Mouse (Mus musculus) R1 (cell line): ENCODE data around the gene Zfp764.
"Not testable (repeated sequence)": the region's sequence is repeated elsewhere in the genome, so short reads cannot be mapped to it uniquely, and the experiment has no call there.

Experiments
- DNase-seq: peaks from one replicate; pipeline ENCODE4 v3.0.0-alpha.2; 2018; ENCODE audit warnings: low read depth, low spot score

The Zfp764 gene

GRCm38 (mm10) chr7:127391538-127391937 lies 15.1 kb downstream of the Zfp764 start:
- DNase-seq, result no peak

- no peak for DNase-seq
These were observed 16.3 kb downstream of the Zfp764 start for GRCm38 (mm10) chr7:127390306-127390705.

GRCm38 (mm10) chr7:127388201-127388600 lies 18.4 kb downstream of the Zfp764 start:
- DNase-seq, result not testable (repeated sequence)

- peak; percentile 96 for DNase-seq
These were observed 19.8 kb downstream of the Zfp764 start, which contains the start of gene 9130019O22Rik for GRCm38 (mm10) chr7:127386641-127387392. TSS of gene 9130019O22Rik (minus strand) at chr7:127387166.

GRCm38 (mm10) chr7:127385560-127385959 lies 21.1 kb downstream of the Zfp764 start:
- not testable (repeated sequence) for DNase-seq

GRCm38 (mm10) chr7:127378310-127378921 lies 28.2 kb downstream of the Zfp764 start:
- DNase-seq, result no peak

GRCm38 (mm10) chr7:127375271-127376245 lies 31.1 kb downstream of the Zfp764 start, which contains the start of gene Zfp747:
TSS of gene Zfp747 (minus strand) at chr7:127376050.
- peak; percentile 99 for DNase-seq

- DNase-seq, result peak; percentile 50
These were observed 34.8 kb downstream of the Zfp764 start for GRCm38 (mm10) chr7:127371870-127372269.

GRCm38 (mm10) chr7:127371213-127371612 lies 35.4 kb downstream of the Zfp764 start:
- no peak for DNase-seq

GRCm38 (mm10) chr7:127366249-127366648 lies 40.4 kb downstream of the Zfp764 start:
- no peak for DNase-seq

- peak; percentile 22 for DNase-seq
These were observed 42.5 kb downstream of the Zfp764 start for GRCm38 (mm10) chr7:127364166-127364565.

GRCm38 (mm10) chr7:127363475-127363921 lies 43.1 kb downstream of the Zfp764 start:
- DNase-seq, result peak; percentile 21

- DNase-seq, result peak; percentile 68
These were observed 44.2 kb downstream of the Zfp764 start for GRCm38 (mm10) chr7:127362418-127362817.

GRCm38 (mm10) chr7:127361449-127361848 lies 45.2 kb downstream of the Zfp764 start:
- DNase-seq, result no peak

GRCm38 (mm10) chr7:127360265-127360664 lies 46.4 kb downstream of the Zfp764 start:
- no peak for DNase-seq

GRCm38 (mm10) chr7:127358472-127358871 lies 48.1 kb downstream of the Zfp764 start:
- DNase-seq, result no peak

GRCm38 (mm10) chr7:127357871-127358270 lies 48.8 kb downstream of the Zfp764 start:
- DNase-seq, result no peak

- no peak for DNase-seq
These were observed 50.8 kb downstream of the Zfp764 start for GRCm38 (mm10) chr7:127355796-127356195.
